In genomic region chr2:20774462-20774861, GRCm38 (mm10) we compare ENCODE assay signal across 30 mouse cellular contexts.
DNase-seq lines count a peak whose midpoint lies in the region; ATAC-seq and TF ChIP-seq lines count a peak whose summit lies in the region.
"Had no signal": no experiment of that assay in that cellular context is flagged by ENCODE, and none has a peak within 500 bp of the region (broad histone marks: within the 10 kb centered on the region; RNA-seq: fewer than 3 reads in every experiment).

No protein-coding gene starts in this region.

- H3K27me3 ChIP-seq in intestine, embryonic 14.5 days (replicated peaks; ENCODE audit: control insufficient read depth, insufficient read depth, low read length): no peaks in the 10 kb centered on the region
- H3K27me3 ChIP-seq in intestine, embryonic 16.5 days (replicated peaks; ENCODE audit: control insufficient read depth, insufficient read depth, low read length): no peaks in the 10 kb centered on the region
- no peaks in the 10 kb centered on the region for H3K27me3 ChIP-seq in small intestine, adult 2 months (ENCODE audit: control insufficient read depth, insufficient read depth, low read length)
- H3K27me3 ChIP-seq: CH12.LX; embryonic facial prominence, embryonic 13.5 days; embryonic facial prominence, embryonic 15.5 days; forebrain, embryonic 12.5 days; Patski had no signal

- peak; percentile 31 for DNase-seq in gastrocnemius, adult 2 months
- DNase-seq in gastrocnemius, adult 8-10 months (ENCODE audit: low spot score in 2 of 2): no peak
- DNase-seq in intestine, embryonic 14.5 days (ENCODE audit: low spot score): peak; percentile 48
- DNase-seq in adipocyte (ENCODE audit: low spot score): no peak
- DNase-seq in cerebellum, postnatal 14 days: no peak
- DNase-seq in left cerebral cortex, adult 2 months (ENCODE audit: extremely low spot score in 1 of 2, low spot score in 2 of 2): no peak
- DNase-seq: adrenal gland, adult 2 months; adrenal gland, postnatal 10 days; adrenal gland, postnatal 25 days; B cell, adult 2 months; cerebellum, adult 11 months; cerebellum, adult 18-20 months; cerebellum, adult 8-10 months; cerebellum, adult 9-11 months; cerebellum, postnatal 36 days; embryo, embryonic 11 days had no signal

- no peaks in the 10 kb centered on the region for H3K9me3 ChIP-seq in intestine, embryonic 14.5 days (ENCODE audit: control insufficient read depth, low read length)
- no peaks in the 10 kb centered on the region for H3K9me3 ChIP-seq in intestine, embryonic 16.5 days (ENCODE audit: control insufficient read depth, low read length)
- H3K9me3 ChIP-seq: embryonic facial prominence, embryonic 13.5 days; embryonic facial prominence, embryonic 15.5 days; forebrain, embryonic 10.5 days; forebrain, embryonic 12.5 days; G1E had no signal

- no peak for ATAC-seq in intestine, embryonic 14.5 days (replicated peaks; ENCODE audit: low FRiP score, low TSS enrichment, low read depth)
- ATAC-seq in intestine, embryonic 16.5 days: peak; percentile 74
- ATAC-seq: activated CD4-positive, CD25-positive, alpha-beta regulatory T cell, adult 4 months; CD4-positive, CD25-positive, alpha-beta regulatory T cell, adult 4 months; forebrain, embryonic 14.5 days; forebrain, embryonic 16.5 days; Patski had no signal

- WGBS in intestine, embryonic 14.5 days: 69% methylated on average over 2 of the region's 2 CpGs
- WGBS in intestine, embryonic 16.5 days: 68% methylated on average over 2 of the region's 2 CpGs
- 47% methylated on average over 2 of the region's 2 CpGs for WGBS in small intestine, adult 2 months

- intact Hi-C loops in gastrocnemius, adult 2 months (cut with DNase I): no loop called here
- intact Hi-C loops in left cerebral cortex, adult 2 months (cut with DNase I): loop anchor here (10.0 kb wide), 3 partner anchors 500 to 1250 kb away; partner anchors contain the start of gene Etl4

- no peak for TF ChIP-seq POLR2A in small intestine, adult 2 months (IDR thresholded peaks at IDR 0.05; ENCODE audit: low read depth, low read length)

- peaks cover 40% of the 10 kb centered on the region for H3K36me3 ChIP-seq in intestine, embryonic 14.5 days (ENCODE audit: control insufficient read depth, insufficient read depth, low read length)
- H3K36me3 ChIP-seq in intestine, embryonic 16.5 days (ENCODE audit: control insufficient read depth, insufficient read depth, low read length): peaks cover 8% of the 10 kb centered on the region; the same call in 1 of the 2 replicates
- H3K36me3 ChIP-seq in small intestine, adult 2 months (ENCODE audit: control insufficient read depth, insufficient read depth, low read length): peaks cover 21% of the 10 kb centered on the region
- H3K36me3 ChIP-seq: G1E had no signal

- TF ChIP-seq CTCF in gastrocnemius, adult 2 months (IDR thresholded peaks at IDR 0.05): no peak
- TF ChIP-seq CTCF in small intestine, adult 2 months (IDR thresholded peaks at IDR 0.05; ENCODE audit: extremely low read depth, insufficient read length, insufficient replicate concordance, low read depth, low read length): no peak
- no peak for TF ChIP-seq CTCF in left cerebral cortex, adult 2 months (IDR thresholded peaks at IDR 0.05)

- H3K4me3 ChIP-seq in gastrocnemius, adult 2 months: no peak overlapping the region
- H3K4me3 ChIP-seq in intestine, embryonic 14.5 days (ENCODE audit: low read depth, low read length): no peak overlapping the region
- no peak overlapping the region for H3K4me3 ChIP-seq in intestine, embryonic 16.5 days (ENCODE audit: low read length)
- H3K4me3 ChIP-seq in small intestine, adult 2 months (ENCODE audit: low read depth, low read length): no peak overlapping the region
- no peak overlapping the region for H3K4me3 ChIP-seq in left cerebral cortex, adult 2 months
- H3K4me3 ChIP-seq: embryonic facial prominence, embryonic 13.5 days; embryonic facial prominence, embryonic 15.5 days; erythroblast, embryonic 14.5 days; forebrain, embryonic 10.5 days; forebrain, embryonic 12.5 days had no signal

- H3K4me1 ChIP-seq in intestine, embryonic 14.5 days (replicated peaks; ENCODE audit: control insufficient read depth, insufficient read depth, low read length): no peaks in the 10 kb centered on the region
- H3K4me1 ChIP-seq in intestine, embryonic 16.5 days (ENCODE audit: control insufficient read depth, insufficient read depth, low read length): peaks cover 3% of the 10 kb centered on the region; the same call in 1 of the 2 replicates
- peaks cover 17% of the 10 kb centered on the region; the same call in 1 of the 2 replicates for H3K4me1 ChIP-seq in small intestine, adult 2 months (ENCODE audit: control insufficient read depth, insufficient read depth, insufficient read length, low read length)
- H3K4me1 ChIP-seq: embryonic facial prominence, embryonic 13.5 days; embryonic facial prominence, embryonic 15.5 days had no signal

- H3K4me2 ChIP-seq in intestine, embryonic 14.5 days (ENCODE audit: low read length): no peak overlapping the region
- H3K4me2 ChIP-seq in intestine, embryonic 16.5 days (ENCODE audit: low read depth, low read length): no peak overlapping the region
- H3K4me2 ChIP-seq: embryonic facial prominence, embryonic 13.5 days; embryonic facial prominence, embryonic 15.5 days; forebrain, embryonic 12.5 days had no signal

- no peak overlapping the region for H3K27ac ChIP-seq in gastrocnemius, adult 2 months
- H3K27ac ChIP-seq in intestine, embryonic 14.5 days (ENCODE audit: low read depth): no peak overlapping the region
- H3K27ac ChIP-seq in intestine, embryonic 16.5 days (ENCODE audit: low read length): no peak overlapping the region
- H3K27ac ChIP-seq in small intestine, adult 2 months (ENCODE audit: insufficient read depth, low read depth, low read length): peak overlapping the region; percentile 92
- no peak overlapping the region for H3K27ac ChIP-seq in left cerebral cortex, adult 2 months
- H3K27ac ChIP-seq: embryonic facial prominence, embryonic 13.5 days; embryonic facial prominence, embryonic 15.5 days; forebrain, embryonic 10.5 days; forebrain, embryonic 12.5 days had no signal

- no peak overlapping the region for H3K9ac ChIP-seq in intestine, embryonic 14.5 days (ENCODE audit: low read length)
- no peak overlapping the region for H3K9ac ChIP-seq in intestine, embryonic 16.5 days (ENCODE audit: low read depth, low read length)
- H3K9ac ChIP-seq: embryonic facial prominence, embryonic 13.5 days; embryonic facial prominence, embryonic 15.5 days; forebrain, embryonic 12.5 days had no signal

Comparison
In these comparisons a context has a peak if more than half of its experiments do, and no peak if none do; other contexts are left out.
1. DNase-seq: peak in gastrocnemius, adult 2 months (single experiment) and intestine, embryonic 14.5 days (single experiment); none in gastrocnemius, adult 8-10 months (0 of 2), adipocyte (single experiment), cerebellum, postnatal 14 days (0 of 2) and left cerebral cortex, adult 2 months (0 of 2).